Mouse (Mus musculus) 3T3-L1 (cell line): ENCODE measurements at regions not wholly inside any gene's neighbourhood (a gene's known extent, or its start where the extent isn't known, plus 50 kb on each side); places are given as distances from the start of the nearest gene placed in this dataset.

Experiments used
- DNase-seq: peaks from one replicate; pipeline ENCODE4 v3.0.0-alpha.2; 2015; ENCODE audit warnings: low read depth, low spot score

- no peak for DNase-seq
These were observed 249.5 kb upstream of the Gm11146 start for GRCm38 (mm10) chr16:77851206-77852065.

DNA sequence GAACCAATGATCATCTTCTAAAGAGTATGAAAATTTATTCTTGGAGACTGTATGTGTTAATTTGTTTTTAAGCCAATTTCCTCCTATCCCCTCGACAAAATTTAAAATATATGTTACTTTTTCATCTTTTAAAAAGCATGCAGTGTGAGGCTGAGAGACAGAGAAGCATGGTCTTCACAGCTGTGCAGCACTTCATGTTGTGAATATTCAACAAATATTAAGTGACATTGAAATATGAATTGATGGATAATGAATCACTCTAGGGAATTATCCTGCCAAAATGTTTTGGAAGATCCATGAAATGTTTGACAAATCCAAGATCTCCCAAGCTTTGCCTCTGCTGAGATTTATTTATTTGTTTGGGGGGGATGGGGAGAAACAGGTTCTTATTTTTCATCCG, 233.9 kb upstream of the Gm11146 start:
- no peak for DNase-seq

- peak; percentile 17 for DNase-seq
These were observed 225.6 kb upstream of the Gm11146 start for GRCm38 (mm10) chr16:77827322-77828117.

DNA sequence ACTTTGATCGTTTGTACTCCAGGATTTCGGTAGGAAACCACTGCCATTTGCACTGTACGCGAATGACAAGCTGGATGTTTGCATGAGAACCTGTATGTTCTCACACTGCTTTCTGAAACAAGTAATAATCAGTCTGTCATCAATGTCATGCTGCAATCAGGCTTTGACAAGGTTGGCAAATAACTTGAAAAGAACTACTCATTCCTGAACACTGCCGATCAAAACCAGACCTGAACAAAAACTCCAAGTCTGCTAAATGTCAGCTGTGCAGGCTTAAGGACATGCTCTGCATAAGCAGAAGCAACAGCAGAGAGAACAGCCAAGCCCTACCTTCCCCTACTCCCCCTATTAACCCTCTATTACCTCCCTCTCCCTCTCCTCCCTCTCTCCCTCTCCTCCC, 197.8 kb upstream of the Gm11146 start:
- DNase-seq: no peak

DNA sequence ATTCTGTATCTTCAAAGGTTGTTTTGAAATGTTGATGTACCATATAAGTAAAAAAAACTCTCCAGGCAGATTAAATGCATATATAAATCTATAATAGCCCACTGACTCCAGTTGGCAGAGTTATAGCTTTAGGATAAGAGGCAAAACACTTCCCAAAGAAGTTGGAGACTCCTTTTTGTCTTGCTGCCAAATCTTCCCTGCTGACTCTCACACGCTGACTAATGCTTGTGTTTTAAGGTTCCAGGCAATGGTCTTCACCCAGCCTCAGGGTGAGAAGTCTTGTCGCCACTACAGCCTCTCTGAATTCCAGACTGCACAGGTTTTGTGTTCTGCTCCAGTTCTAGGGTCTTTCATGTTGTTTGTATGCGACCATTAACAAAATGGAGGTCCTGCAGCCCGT, 195.0 kb upstream of the Gm11146 start:
- DNase-seq: peak; percentile 75

DNA sequence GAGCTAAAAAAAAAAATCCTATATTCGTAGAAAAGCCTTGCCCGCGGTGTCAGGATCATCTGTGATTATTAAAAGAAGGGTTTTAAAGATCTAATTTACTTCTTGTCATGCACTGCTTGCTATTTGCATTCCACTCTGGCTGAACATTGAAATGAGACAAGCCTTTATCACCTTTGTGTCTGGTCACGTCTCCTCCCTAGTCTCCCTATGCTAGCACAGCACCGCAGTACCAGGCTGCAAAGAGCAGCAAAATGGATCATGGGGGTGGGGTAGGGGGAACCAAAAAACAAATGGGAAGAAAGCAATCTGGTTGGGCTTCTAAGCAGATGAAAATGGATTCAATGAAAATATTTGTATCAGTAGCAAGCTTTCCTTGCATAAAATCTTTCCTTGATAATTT, 187.8 kb upstream of the Gm11146 start:
- DNase-seq: no peak

DNA sequence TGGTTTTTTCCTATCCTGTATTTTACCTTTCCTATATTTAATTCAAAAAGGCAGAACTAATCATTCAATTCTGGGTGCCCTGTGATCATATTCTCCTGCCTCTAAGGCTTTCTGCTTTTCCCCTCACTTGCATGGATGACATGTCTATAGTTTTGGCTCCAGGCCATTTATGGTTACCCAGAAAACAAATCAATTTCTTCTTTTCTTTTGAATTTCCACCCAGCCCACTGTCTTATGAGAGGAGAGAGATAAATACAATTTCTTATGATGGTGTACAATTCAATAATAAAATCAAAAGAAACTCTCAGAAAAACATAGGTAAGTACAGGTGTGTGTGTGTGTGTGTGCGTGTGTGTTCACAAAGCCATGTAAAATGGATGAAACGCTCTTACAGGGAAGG, 187.3 kb upstream of the Gm11146 start:
- DNase-seq: no peak

DNA sequence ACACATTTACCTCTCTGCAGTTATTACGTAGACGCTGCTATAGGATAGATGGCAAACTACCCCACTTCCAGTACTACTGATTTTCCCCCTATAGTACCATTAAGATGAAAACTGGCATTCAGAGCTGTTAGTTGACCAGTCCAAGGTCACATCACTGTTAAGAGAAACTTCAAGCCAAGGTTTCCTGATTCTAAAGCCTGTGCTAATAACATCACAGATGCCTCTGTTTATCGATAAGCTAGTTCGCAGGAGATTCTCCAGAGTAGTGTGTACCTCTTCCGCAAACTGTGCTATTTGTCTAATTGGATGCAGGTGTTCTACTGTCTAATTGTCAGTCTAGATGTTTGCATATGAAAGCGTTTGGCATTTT, 186.9 kb upstream of the Gm11146 start:
- no peak for DNase-seq

GRCm38 (mm10) chr16:77788041-77788780, 186.3 kb upstream of the Gm11146 start:
- no peak for DNase-seq

- DNase-seq: no peak
These were observed 185.1 kb upstream of the Gm11146 start for GRCm38 (mm10) chr16:77787025-77787424.

DNA sequence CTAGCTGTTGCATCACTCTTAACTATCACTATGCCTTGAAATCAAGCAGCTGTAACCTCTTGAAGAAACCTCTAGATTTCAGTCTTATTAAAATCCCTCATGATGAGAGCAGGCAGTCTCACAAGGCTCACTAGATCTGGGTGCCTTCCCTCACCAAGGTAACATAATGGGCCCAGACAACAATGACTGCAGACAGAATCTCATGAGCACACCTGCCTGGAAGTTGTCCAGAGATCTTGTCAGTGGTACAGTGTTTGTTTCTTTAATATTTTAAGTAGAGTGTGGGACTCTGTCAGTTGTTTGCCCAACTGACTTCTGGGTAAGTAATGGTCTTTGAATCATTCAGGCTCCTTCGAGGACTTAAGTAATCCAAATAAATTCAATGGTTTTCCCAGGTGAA, 177.1 kb upstream of the Gm11146 start:
- no peak for DNase-seq

GRCm38 (mm10) chr16:77772075-77772474, 170.2 kb upstream of the Gm11146 start:
- no peak for DNase-seq

DNA sequence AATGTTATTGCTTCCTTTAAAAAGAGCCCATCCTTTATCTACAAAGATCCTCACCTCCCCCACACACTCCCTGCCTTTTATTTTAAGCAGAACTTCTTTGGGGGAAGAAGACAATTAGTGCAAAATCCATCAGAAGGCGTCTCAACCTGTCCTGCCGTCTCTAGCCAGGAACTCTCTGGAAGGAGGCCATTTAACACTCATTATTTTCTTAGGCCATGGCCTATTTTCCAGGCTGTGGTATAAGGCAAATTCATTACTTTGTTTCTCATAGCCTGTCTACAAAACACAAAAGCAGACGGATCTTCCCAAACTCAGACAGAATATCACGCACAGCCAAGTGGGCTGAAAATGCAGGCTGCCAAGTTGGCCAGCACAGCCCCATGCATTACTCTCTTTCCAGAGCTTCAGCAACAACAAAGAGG, 159.0 kb upstream of the Gm11146 start:
- DNase-seq: no peak

GRCm38 (mm10) chr16:77760479-77760878, 158.6 kb upstream of the Gm11146 start:
- no peak for DNase-seq

DNA sequence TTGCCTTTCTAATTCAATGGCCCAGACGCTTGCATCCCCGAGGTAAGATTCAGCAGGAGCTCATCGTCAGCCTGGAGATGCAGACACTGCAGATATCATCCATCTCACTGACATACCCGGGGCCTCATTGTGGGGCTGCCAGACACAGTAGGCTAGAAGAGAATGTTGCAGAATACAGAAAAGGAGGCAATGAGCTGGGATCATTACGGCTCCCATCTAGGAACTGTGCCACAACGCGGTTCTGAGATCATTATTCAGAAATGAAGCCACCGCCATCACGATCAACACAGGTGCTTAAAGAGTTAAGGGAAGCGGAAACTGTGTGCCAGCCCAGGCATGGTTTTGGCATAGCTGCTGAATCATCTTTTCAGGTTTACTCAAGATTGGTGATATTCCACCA, 158.1 kb upstream of the Gm11146 start:
- DNase-seq: no peak

- DNase-seq: peak; percentile 87
These were observed 153.0 kb upstream of the Gm11146 start for GRCm38 (mm10) chr16:77754882-77755281.

GRCm38 (mm10) chr16:77749474-77749873, 147.6 kb upstream of the Gm11146 start:
- no peak for DNase-seq

- DNase-seq: peak; percentile 14
These were observed 141.9 kb upstream of the Gm11146 start for GRCm38 (mm10) chr16:77743838-77744237.

- DNase-seq: peak; percentile 30
These were observed 136.9 kb upstream of the Gm11146 start for GRCm38 (mm10) chr16:77738821-77739220.

DNA sequence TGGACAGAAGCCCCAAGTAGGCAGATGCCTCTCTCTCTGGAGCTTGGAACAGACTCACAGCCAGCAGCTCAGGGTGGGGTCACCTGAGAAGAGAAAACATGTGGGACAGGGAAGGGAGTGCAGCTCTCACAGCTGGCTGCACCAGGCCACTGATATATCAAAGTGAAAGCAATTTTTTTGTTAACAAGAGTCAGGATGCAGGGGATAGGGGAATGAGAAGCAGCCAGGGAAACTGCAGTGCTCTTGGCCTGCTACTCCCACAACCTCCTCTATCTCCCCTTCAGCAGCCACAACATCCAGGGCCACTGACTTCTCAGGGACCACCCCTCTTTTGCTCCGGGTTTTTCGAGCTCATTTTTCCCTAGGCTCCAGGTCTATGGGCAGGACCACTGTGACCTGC, 117.5 kb upstream of the Gm11146 start:
- no peak for DNase-seq

DNA sequence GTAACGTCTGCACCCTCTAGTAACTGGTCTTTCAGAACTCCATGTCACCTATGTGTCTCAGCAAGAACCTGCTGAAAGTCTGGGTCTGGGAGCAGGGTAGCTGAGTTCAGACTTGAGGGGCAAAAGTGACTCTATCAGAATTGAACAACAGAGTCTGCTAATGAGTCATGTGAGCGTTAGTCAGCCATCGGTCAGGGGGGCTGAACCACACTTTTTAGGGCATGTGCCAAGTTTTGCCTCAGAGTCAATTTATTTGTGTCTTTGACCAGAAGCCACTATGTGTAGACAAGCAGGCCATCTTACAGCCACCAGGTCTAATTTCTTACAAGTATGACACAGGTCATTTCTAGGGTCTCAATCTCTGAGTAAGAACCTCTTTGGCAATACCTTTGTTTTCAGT, 115.9 kb upstream of the Gm11146 start:
- peak; percentile 73 for DNase-seq

DNA sequence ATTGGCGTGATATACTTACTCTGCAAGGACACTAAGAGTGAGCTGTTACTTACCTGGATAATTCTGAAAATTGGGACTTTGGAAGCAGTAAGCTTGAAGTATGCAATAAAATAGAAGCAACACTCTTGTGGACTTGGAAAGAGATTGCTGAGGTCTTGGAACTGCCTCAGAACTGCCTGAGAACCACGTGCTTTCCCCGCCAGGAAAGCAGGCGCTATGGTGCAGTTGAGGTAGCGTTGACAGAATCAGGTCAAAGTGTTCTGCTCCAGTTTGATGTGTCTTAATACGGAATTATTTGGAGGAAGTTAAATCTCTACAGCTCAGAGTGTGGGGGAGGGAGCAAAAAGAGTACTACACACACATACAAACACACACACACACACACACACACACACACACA, 102.8 kb upstream of the Gm11146 start:
- DNase-seq: no peak
